Mouse (Mus musculus) kidney, embryonic 14.5 days (tissue): ENCODE results near the gene Prkag1. TPM values are rescaled to one million over a fixed set of nuclear protein-coding genes. Genes with fewer than 3 reads are reported as not detected.
A peak's percentile ranks its signal among the peaks of the same experiment; 100 is the strongest.

Experiments
- ATAC-seq: fragments of 200-750 bp; cut with Nextera tagmentation; 2 replicates; pipeline ENCODE4 v1.8.0; 2017; ENCODE audit warnings: moderate number of reproducible peaks, mild to moderate bottlenecking, moderate TSS enrichment, moderate library complexity; ENCODE audit not compliant: low FRiP score, low TSS enrichment
- H3K27ac ChIP-seq: fragments of 300-500 bp; sonication (generic); 2 replicates; pipeline ENCODE4 v1.5.1; 2014; ENCODE audit warnings: low read depth, mild to moderate bottlenecking, low read length, moderate library complexity, mixed read lengths
- H3K27me3 ChIP-seq: fragments of 300-500 bp; sonication (generic); 2 replicates; pipeline ENCODE4 v1.6.1; 2014; ENCODE audit warnings: mild to moderate bottlenecking, low read length; ENCODE audit not compliant: control insufficient read depth, insufficient read depth
- H3K36me3 ChIP-seq: fragments of 300-500 bp; sonication (generic); 2 replicates; pipeline ENCODE4 v1.6.1; 2014; ENCODE audit warnings: low read length, mixed read lengths; ENCODE audit not compliant: control insufficient read depth, insufficient read depth
- H3K4me1 ChIP-seq: fragments of 300-500 bp; sonication (generic); 2 replicates; pipeline ENCODE4 v1.6.1; 2014; ENCODE audit warnings: low read length, mixed read lengths; ENCODE audit not compliant: control insufficient read depth, insufficient read depth
- H3K4me2 ChIP-seq: fragments of 300-500 bp; sonication (generic); replicated peaks from 2 replicates; pipeline ENCODE4 v1.6.1; 2014; ENCODE audit warnings: low read depth, mild to moderate bottlenecking, low read length
- H3K4me3 ChIP-seq: fragments of 300-500 bp; sonication (generic); 2 replicates; pipeline ENCODE4 v1.5.1; 2014; ENCODE audit warnings: mild to moderate bottlenecking, low read length
- H3K9ac ChIP-seq: fragments of 300-500 bp; sonication (generic); 2 replicates; pipeline ENCODE4 v1.6.1; 2014; ENCODE audit warnings: low read depth, mild to moderate bottlenecking, low read length, moderate library complexity
- H3K9me3 ChIP-seq: fragments of 300-500 bp; sonication (generic); 2 replicates; pipeline ENCODE4 v1.6.1; 2016; ENCODE audit warnings: low read length; ENCODE audit not compliant: control insufficient read depth
- WGBS: fragments of 180-500 bp; shearing (Covaris S2); extraction: QIAGEN DNeasy Blood & Tissue Kit; methylation state at CpG from one replicate; pipeline ENCODE4 v1.1.7; 2014; 5-methylcytosine and 5-hydroxymethylcytosine counted together
- polyA plus RNA-seq: library from polyadenylated mRNA; unstranded; fragments of >200 nt; fragmentation: Nextera tagmentation; extraction: Ambion mirVana; gene quantifications from 2 replicates; pipeline ENCODE4 v1.2.1, GENCODE M21; 2014

Prkag1 gene
- polyA plus RNA-seq, 1 experiment from 2014 or later: 83.7 TPM

- Histone ChIP-seq H3K9ac (peak overlapping the region; percentile 98; the same call in 1 of the 2 replicates), H3K4me3 (peak overlapping the region; percentile 70), H3K4me1 (peaks cover 26% of the 10 kb centered on the region), H3K36me3 (peaks cover 38% of the 10 kb centered on the region), H3K27me3 (no peaks in the 10 kb centered on the region), H3K4me2 (peak overlapping the region; percentile 92), H3K9me3 (no peaks in the 10 kb centered on the region), H3K27ac (peak overlapping the region; percentile 30; the same call in 1 of the 2 replicates)
- WGBS: 33% methylated on average over 11 of the region's 11 CpGs
- ATAC-seq: no peak
Observed at GRCm38 (mm10) chr15:98868346-98869063, 37.2 kb upstream of the Prkag1 start.

GRCm38 (mm10) chr15:98867321-98867720 lies 36.0 kb upstream of the Prkag1 start:
- Histone ChIP-seq H3K36me3 (peaks cover 49% of the 10 kb centered on the region), H3K27ac (no peak overlapping the region), H3K9ac (no peak overlapping the region; the same call in 1 of the 2 replicates), H3K27me3 (no peaks in the 10 kb centered on the region), H3K4me2 (peak overlapping the region; percentile 92; the same call in 1 of the 2 replicates), H3K9me3 (no peaks in the 10 kb centered on the region), H3K4me1 (peaks cover 26% of the 10 kb centered on the region), H3K4me3 (no peak overlapping the region)
- no peak for ATAC-seq
- 73% methylated on average over 6 of the region's 6 CpGs for WGBS

GRCm38 (mm10) chr15:98866501-98866900 lies 35.2 kb upstream of the Prkag1 start:
- H3K27ac ChIP-seq: no peak overlapping the region
- no peak overlapping the region for H3K9ac ChIP-seq
- no peaks in the 10 kb centered on the region for H3K27me3 ChIP-seq
- 95% methylated on average over 5 of the region's 5 CpGs for WGBS
- H3K36me3 ChIP-seq: peaks cover 58% of the 10 kb centered on the region
- H3K4me3 ChIP-seq: no peak overlapping the region
- no peak overlapping the region for H3K4me2 ChIP-seq
- ATAC-seq: no peak
- H3K9me3 ChIP-seq: no peaks in the 10 kb centered on the region
- peaks cover 26% of the 10 kb centered on the region for H3K4me1 ChIP-seq

- no peak for ATAC-seq
- H3K27me3 ChIP-seq: no peaks in the 10 kb centered on the region
- no peaks in the 10 kb centered on the region for H3K9me3 ChIP-seq
- H3K9ac ChIP-seq: no peak overlapping the region
- no peak overlapping the region for H3K27ac ChIP-seq
- H3K36me3 ChIP-seq: peaks cover 65% of the 10 kb centered on the region
- H3K4me1 ChIP-seq: peaks cover 26% of the 10 kb centered on the region
- no peak overlapping the region for H3K4me2 ChIP-seq
- 95% methylated on average over 8 of the region's 8 CpGs for WGBS
- H3K4me3 ChIP-seq: no peak overlapping the region
Observed at GRCm38 (mm10) chr15:98865771-98866170, 34.5 kb upstream of the Prkag1 start.

GRCm38 (mm10) chr15:98864951-98865350 lies 33.6 kb upstream of the Prkag1 start:
- Histone ChIP-seq H3K27me3 (no peaks in the 10 kb centered on the region), H3K4me3 (no peak overlapping the region), H3K36me3 (peaks cover 73% of the 10 kb centered on the region), H3K9me3 (no peaks in the 10 kb centered on the region), H3K27ac (no peak overlapping the region), H3K9ac (no peak overlapping the region), H3K4me1 (peaks cover 26% of the 10 kb centered on the region), H3K4me2 (no peak overlapping the region)
- ATAC-seq: no peak
- 94% methylated on average over 6 of the region's 6 CpGs for WGBS

GRCm38 (mm10) chr15:98863451-98863958 lies 32.2 kb upstream of the Prkag1 start:
- ATAC-seq: no peak
- H3K4me2 ChIP-seq: no peak overlapping the region
- peaks cover 87% of the 10 kb centered on the region for H3K36me3 ChIP-seq
- H3K27ac ChIP-seq: no peak overlapping the region
- peaks cover 11% of the 10 kb centered on the region for H3K4me1 ChIP-seq
- no peaks in the 10 kb centered on the region for H3K9me3 ChIP-seq
- H3K9ac ChIP-seq: no peak overlapping the region
- H3K4me3 ChIP-seq: no peak overlapping the region
- no peaks in the 10 kb centered on the region for H3K27me3 ChIP-seq
- WGBS: 89% methylated on average over 12 of the region's 12 CpGs

- Histone ChIP-seq H3K27ac (no peak overlapping the region), H3K4me1 (no peaks in the 10 kb centered on the region), H3K36me3 (peaks cover 100% of the 10 kb centered on the region), H3K4me3 (no peak overlapping the region), H3K27me3 (no peaks in the 10 kb centered on the region), H3K9me3 (no peaks in the 10 kb centered on the region), H3K4me2 (no peak overlapping the region), H3K9ac (no peak overlapping the region)
- no peak for ATAC-seq
- WGBS: 84% methylated on average over 21 of the region's 21 CpGs
Observed at GRCm38 (mm10) chr15:98861701-98862410, 30.5 kb upstream of the Prkag1 start.

GRCm38 (mm10) chr15:98860921-98861320 lies 29.6 kb upstream of the Prkag1 start:
- Histone ChIP-seq H3K27ac (no peak overlapping the region), H3K36me3 (peaks cover 100% of the 10 kb centered on the region), H3K27me3 (no peaks in the 10 kb centered on the region), H3K4me3 (no peak overlapping the region), H3K9me3 (no peaks in the 10 kb centered on the region), H3K4me2 (no peak overlapping the region), H3K9ac (no peak overlapping the region), H3K4me1 (no peaks in the 10 kb centered on the region)
- ATAC-seq: no peak
- WGBS: 95% methylated on average over 18 of the region's 18 CpGs
